Mouse (Mus musculus) CD4-positive naive resting alpha-beta T cell, adult 76 days (primary cell): ENCODE data around the gene B3galt4. TPM values are rescaled to one million over a fixed set of nuclear protein-coding genes. Genes with fewer than 3 reads are reported as not detected.

Source experiments
- total RNA-seq: library from RNA; stranded (reverse); gene quantifications from one replicate; pipeline ENCODE4 v1.2.4, GENCODE M21; 2023

Gene B3galt4
- 12.2 TPM for total RNA-seq

DNA sequence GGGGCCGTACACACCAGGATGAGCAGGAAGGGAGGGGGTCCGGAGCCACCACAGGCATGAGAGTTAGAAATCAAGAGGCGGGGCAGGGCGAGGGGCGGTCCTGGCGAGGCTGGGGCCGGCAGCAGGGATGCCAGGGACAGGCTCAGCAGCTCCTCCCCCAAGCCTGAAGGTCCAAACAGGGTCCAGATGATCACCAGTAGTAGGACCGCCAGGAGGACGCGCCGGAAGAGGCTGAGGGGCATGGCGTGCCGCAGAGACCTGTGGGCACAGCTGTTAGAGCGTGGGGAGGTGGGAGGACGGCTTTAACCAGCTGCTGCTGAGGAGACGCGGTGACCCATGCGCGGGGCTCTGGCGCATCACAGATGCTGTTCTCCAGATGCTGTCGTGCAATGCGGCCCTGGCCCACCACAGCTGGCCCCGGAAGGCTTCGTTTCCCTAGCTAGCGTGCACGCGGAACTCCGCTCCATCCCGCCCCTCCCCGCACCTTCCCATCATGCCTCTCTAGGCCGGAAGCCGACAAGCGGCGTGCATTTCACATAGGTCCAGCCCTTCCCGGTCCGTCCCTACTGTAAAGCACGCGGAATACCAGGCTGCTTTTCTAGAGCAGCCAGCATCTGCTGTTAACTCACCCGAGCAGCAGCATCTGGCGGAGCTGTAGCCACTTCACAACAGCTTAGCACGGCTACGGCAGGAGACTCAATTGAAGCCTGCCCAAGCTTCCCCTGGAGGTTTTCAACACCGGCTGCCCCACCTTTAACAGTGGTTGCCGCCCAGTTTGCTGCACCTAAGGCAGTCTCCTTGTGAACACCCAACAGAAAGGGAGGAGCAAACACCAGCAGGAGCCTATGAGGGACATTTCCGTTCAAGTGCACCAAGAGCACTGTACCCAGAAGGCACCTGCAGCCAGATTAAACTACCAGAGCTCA lies at the start of gene B3galt4:
TSS of gene B3galt4 (minus strand) at position 468 of the 926 bp plus-strand sequence.

DNA sequence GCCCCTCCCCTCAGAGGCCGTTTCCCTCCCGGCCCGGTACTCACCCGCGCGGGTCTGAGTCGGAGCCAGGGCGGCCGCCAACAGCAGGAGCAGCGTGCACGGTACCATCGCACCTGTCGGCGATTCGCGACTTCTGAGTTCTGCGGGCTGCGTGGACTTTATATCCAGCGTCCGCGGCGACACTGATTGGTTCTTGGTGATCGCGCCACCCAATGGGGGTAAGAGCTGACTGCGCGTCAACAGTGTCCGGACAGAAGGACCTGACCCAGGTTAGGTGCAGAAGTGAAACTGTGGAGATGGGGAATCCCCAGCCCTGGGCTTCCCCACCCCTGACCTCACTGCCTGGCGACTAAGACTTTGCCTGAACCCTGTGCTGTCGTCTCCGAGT lies 48.9 kb upstream of the B3galt4 start, which contains the start of gene H2-K1:
TSS of gene H2-K1 (minus strand) at position 198 of the 388 bp plus-strand sequence.

GRCm38 (mm10) chr17:33955555-33956214 lies 4.4 kb upstream of the B3galt4 start, which contains the start of the genes Vps52 and Rps18:
Gene Vps52, plus strand, starts transcription at chr17:33955812.
Gene Rps18, minus strand, starts transcription at chr17:33956001.

DNA sequence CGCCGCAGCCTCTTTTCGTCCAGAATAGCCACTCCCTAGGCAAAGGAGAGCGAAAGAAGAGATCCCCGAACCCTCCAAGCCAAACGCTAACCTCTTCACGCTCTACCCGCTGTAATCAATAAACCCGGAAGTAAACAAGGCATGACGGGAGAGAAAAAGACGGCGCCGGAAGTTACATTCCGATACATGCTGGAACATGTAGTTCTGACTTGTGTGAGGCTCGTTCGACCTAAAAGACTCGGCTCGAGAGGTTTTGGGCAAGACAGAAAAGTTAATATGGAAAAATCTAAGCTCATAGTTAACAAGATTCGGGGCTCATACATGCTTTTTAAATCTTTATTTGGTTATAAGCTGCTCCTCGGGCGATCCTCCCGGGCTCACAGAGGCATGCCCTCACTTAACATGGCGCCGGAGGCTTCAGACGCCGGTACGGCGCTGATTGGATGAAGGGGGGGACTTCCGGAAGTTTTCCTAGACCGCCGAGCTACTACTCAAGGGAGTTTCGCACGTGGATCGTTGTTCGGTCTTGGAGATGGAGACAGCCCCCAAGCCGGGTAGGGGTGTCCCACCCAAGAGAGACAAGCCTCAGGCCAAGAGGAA lies 11.0 kb downstream of the B3galt4 start, which contains the start of the genes Pfdn6 and Wdr46:
TSS of gene Pfdn6 (minus strand) at position 138 of the 600 bp plus-strand sequence.
TSS of gene Wdr46 (plus strand) at position 455 of the 600 bp plus-strand sequence.

GRCm38 (mm10) chr17:33929371-33930279 lies 21.7 kb downstream of the B3galt4 start, which contains the start of gene Rgl2:
Gene Rgl2, plus strand, starts transcription at chr17:33929543.

GRCm38 (mm10) chr17:33915671-33916250 lies 35.5 kb downstream of the B3galt4 start, which contains the start of the genes Tapbp and Zbtb22:
Gene Tapbp, plus strand, starts transcription at chr17:33915899.
Gene Zbtb22, plus strand, starts transcription at chr17:33915904.

DNA sequence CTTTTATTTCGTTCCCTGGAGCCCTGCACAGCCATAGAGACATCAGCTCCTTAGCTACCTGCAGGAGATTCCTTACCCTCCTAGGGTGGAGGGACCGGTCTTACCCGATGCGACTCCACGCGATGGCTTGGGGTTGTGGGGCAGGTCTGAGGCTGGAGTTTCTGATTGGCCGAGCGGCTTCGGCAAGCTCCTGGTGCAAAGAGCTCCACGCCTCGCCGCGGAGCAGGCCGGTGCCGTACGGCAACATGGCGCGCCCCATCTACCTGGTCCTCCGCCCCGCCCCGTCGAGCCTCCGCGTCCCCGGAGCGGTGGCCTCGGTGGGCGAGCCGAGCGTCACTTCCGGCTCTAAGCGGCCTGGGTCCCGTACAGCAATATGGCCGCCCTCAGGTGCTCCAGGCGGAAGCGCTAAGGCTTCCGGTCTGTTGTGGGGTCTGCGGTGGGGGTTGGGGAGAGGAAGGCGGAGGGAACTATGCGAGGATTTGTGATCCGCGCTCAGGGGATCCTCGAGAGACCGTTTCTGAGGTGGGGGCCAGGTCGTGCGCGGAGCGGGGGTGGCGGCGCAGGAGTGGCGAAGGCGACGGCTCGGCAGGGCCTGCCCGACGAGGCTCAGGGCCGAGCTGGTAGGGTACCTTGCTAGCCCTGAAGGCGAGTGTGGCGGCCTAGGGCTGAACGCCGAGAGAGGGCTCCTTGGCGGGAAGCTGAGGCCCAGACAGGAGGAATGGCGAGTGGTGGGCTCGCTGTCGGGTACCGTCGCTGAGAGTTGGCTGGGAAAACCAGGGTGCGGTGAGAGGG lies 42.0 kb downstream of the B3galt4 start, which contains the start of gene Daxx:
TSS of gene Daxx (plus strand) at position 338 of the 792 bp plus-strand sequence.

GRCm38 (mm10) chr17:33904835-33905234 lies 46.5 kb downstream of the B3galt4 start, which contains the start of gene Platr17:
Gene Platr17, plus strand, starts transcription at chr17:33905135.

Other genes with a start within 250 kb of the B3galt4 start
- 60.8 TPM for gene March2, start 232.8 kb downstream of the B3galt4 start, total RNA-seq
- gene Rab11b, start 191.0 kb downstream of the B3galt4 start, total RNA-seq, result 239 TPM
- 0.73 TPM for gene Angptl4, start 169.7 kb downstream of the B3galt4 start, total RNA-seq
- gene Kank3, start 141.0 kb downstream of the B3galt4 start, total RNA-seq, result 2.0 TPM
- gene Rps28, start 126.9 kb downstream of the B3galt4 start, total RNA-seq, result 4,743 TPM
- gene Ndufa7, start 126.9 kb downstream of the B3galt4 start, total RNA-seq, result 141 TPM
- gene Cd320, start 108.4 kb downstream of the B3galt4 start, total RNA-seq, result 5.4 TPM
- not detected for gene Gm7029, start 77.7 kb downstream of the B3galt4 start, total RNA-seq
- 8.8 TPM for gene Kifc1, start 60.8 kb downstream of the B3galt4 start, total RNA-seq
- gene Platr17, start 46.4 kb downstream of the B3galt4 start, total RNA-seq, result 0.76 TPM
- 59.3 TPM for gene Daxx, start 42.1 kb downstream of the B3galt4 start, total RNA-seq
- gene Tapbp, start 35.6 kb downstream of the B3galt4 start, total RNA-seq, result 295 TPM
- gene Zbtb22, start 35.6 kb downstream of the B3galt4 start, total RNA-seq, result 30.9 TPM
- 151 TPM for gene Rgl2, start 21.9 kb downstream of the B3galt4 start, total RNA-seq
- gene Pfdn6, start 11.1 kb downstream of the B3galt4 start, total RNA-seq, result 53.9 TPM
- gene Wdr46, start 10.8 kb downstream of the B3galt4 start, total RNA-seq, result 50.8 TPM
- gene Vps52, start 4.3 kb upstream of the B3galt4 start, total RNA-seq, result 60.4 TPM
- gene Rps18, start 4.5 kb upstream of the B3galt4 start, total RNA-seq, result 2,154 TPM
- gene H2-K1, start 48.9 kb upstream of the B3galt4 start, total RNA-seq, result 5,034 TPM
- gene Ring1, start 73.2 kb upstream of the B3galt4 start, total RNA-seq, result 33.7 TPM
- gene H2-Ke6, start 76.6 kb upstream of the B3galt4 start, total RNA-seq, result 127 TPM
- 76.3 TPM for gene Slc39a7, start 80.2 kb upstream of the B3galt4 start, total RNA-seq
- 107 TPM for gene Rxrb, start 80.3 kb upstream of the B3galt4 start, total RNA-seq
- 34.2 TPM for gene Col11a2, start 87.9 kb upstream of the B3galt4 start, total RNA-seq
- 18.9 TPM for gene H2-Oa, start 140.9 kb upstream of the B3galt4 start, total RNA-seq
- gene H2-DMa, start 168.1 kb upstream of the B3galt4 start, total RNA-seq, result 66.2 TPM
- gene Brd2, start 171.1 kb upstream of the B3galt4 start, total RNA-seq, result 332 TPM
- 84.4 TPM for gene H2-DMb2, start 191.8 kb upstream of the B3galt4 start, total RNA-seq
- gene H2-DMb1, start 201.6 kb upstream of the B3galt4 start, total RNA-seq, result 38.3 TPM
- 157 TPM for gene Tap1, start 236.1 kb upstream of the B3galt4 start, total RNA-seq
- gene Psmb9, start 236.3 kb upstream of the B3galt4 start, total RNA-seq, result 98.4 TPM
- gene Psmb8, start 246.2 kb upstream of the B3galt4 start, total RNA-seq, result 178 TPM